Mouse (Mus musculus): ENCODE results near the gene Nmt1.

The Nmt1 gene

DNA sequence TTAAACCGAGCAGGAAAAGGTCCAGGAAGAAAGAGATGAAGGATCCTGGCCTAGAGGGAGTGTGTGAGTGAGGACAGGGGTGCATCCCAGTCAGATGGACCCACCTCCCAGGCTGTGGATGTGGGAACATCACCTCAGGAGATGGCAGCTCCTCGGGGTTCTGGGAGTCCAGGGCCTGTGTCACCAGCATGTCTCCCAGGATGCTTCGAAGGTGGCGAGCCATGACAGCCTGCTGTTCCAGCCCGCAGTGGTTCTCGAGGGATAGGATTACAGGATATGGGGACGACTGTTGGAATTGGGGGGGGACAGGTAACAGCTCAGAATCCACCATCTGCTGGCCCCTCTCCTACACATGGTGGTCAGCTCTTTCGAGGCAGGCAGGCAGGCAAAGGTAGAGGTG, 48.6 kb downstream of the Nmt1 start:
- no peak for DNase-seq (ENCODE audit: low spot score)

DNA sequence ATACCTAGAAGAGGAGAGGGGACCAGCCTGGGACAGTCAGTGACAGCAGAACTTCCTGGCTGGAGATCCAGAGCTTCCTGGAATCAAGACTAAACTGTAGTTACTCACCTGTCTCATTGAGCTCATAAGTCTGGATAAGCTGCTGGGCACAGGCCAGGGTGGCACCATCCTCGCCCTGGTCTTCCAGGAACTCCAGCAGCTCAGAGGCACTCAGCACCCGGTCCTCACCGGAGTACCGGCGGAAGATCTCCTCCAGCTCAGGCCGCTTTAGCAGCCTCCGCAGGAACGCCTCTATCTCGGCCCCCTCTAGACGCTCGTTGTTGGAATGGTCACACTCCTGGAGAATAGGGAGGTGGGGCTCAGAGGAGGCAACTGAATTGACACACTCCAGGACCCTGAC, 50.1 kb downstream of the Nmt1 start:
- no peak for DNase-seq (ENCODE audit: low spot score)

DNA sequence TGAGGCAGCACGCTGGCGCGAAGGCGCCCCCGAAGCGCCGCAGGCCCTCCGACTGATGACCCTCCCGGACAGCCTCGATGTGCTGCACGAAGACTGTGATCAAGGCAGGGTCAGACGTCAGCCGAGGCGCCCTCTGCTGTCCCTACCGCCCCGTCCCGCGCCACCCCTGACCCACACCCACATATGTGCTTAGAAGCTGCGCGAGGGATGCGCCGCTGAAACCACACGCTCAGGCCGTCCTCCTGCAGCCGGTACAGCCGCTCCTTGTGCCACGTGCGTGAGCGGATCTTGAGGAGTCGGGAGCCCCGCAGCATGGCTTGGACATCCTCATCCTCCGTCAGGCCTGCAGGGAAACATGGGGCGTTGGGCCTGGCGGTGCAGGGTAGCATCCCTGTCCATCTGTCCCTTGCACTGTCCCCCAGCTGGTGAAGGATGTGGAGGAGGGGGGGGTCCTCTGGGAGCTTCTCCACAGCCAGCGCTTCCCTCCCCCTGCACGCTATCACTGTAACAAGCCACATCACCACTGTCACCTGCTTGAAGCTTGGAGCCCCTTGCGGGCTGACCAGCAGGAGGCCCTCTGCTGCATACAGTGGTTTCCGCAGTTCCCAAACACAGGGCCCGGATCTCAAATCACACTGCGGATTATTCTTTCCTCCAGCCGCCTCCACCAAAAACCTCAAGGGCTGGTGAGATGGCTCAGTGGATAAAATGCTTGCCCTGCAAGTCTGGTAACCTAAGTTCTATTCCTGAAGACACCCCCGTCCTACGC, 52.5 kb downstream of the Nmt1 start:
- DNase-seq (ENCODE audit: low spot score), result no peak

DNA sequence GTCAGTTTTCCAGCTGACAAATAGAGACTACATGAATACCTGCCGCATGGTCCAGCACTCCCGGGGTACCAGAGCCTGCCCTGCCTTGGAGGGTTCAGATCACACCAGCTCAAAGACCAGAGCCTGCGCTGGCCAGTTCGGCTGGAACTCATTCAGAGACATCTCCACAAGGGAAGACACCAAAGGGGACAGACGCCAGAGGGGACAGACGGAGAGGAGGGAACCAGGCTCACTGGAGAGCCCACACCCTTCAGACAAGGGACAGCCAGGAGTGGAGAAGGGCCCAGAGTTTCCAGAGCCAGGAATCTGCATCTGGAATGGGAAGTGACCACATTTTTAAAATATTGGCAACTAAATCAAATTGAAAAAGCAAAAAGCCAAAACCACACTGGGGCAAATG, 53.6 kb downstream of the Nmt1 start:
- DNase-seq (ENCODE audit: low spot score), result no peak

DNA sequence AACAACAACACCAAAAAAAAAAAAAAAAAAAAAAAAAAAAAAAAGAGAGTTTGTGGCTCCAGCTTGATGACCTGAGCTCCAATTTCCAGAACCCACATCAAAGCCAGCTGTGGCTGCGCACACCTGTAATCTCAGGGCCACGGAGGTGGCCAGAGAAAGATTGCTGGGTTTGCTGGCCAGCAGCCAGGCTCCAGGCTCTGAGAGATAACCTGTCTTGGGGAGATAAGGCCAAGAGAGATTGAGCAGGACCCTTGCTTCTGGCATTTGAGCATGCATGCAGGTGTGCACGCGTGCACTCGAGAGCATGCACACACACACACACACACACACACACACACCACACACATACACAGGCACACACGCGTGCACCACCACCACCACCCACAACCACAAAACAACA, 65.3 kb downstream of the Nmt1 start:
- DNase-seq (ENCODE audit: low spot score), result peak; percentile 55

DNA sequence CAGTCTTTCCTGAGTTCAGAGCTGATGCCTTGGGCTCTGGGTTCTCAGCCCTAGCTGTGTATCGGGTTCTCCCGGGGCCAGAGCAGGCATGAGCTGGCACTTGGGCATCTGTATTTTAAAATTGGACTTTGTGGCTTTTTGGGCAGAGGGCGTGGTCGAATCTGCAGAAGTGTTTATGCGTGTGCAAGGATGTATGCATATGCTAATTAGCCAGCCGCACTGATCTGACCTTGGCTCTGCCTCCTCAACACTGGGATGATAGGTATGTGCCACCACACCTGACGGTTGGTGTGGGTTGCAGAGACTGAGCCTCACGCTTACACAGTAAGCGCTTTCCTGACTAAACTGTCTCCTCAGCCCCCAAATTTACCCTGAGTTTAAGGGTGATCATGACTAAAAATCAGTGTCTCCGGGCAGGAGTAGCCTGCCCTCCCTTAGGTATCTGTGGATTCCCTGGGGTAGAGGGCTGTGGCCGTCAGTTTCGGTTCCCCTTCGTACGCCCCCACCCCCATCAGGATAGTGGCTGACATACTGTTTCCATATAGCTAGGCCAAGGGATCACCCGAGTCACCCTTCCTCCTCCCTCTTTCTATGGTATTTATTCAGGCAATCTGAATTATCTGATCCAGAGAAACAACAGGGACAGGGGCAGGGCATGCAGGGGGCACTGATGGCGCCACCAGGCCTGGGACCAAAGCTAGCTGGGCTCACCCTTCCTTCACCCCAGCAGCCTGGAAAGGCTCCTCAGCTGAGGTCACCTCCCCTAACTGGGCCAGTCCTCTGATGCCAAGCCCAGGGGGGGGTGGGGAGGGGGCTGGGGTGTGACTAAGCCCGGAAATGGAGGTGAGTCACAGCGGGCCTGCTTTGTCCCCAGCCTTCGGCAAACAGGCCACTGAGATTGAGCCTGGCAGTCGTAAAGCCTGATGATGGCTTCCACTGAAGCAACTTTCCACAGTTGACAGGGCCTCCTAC, 66.2 kb downstream of the Nmt1 start:
- peak; percentile 73 for DNase-seq (ENCODE audit: low spot score)

DNA sequence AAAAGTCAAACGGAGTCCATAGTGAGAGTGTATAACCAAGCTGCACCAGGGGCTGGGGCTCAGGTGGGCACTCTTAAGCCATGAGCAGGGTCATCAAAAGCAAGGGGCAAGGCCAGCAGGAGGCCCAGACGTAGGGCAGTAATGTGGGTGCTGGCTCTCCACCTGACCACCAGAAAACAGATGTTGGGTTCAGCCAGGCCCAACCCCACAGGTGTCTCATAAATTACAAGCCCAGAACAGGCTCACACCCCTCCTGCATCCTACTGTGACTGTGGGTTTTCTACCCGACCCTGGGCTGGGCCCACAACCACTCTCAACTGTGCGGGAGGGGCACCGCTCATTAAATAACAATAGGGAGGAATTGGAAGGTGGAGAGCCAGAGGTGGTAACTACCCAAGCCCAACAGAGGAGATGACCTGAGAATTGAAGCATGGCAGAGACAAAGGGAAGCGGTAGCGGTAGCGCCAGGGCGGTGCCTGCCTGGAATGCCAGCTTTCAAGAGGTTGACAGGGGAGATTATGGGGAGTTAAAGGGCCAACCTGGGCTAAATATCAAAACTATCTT, 67.2 kb downstream of the Nmt1 start:
- DNase-seq (ENCODE audit: low spot score), result no peak

DNA sequence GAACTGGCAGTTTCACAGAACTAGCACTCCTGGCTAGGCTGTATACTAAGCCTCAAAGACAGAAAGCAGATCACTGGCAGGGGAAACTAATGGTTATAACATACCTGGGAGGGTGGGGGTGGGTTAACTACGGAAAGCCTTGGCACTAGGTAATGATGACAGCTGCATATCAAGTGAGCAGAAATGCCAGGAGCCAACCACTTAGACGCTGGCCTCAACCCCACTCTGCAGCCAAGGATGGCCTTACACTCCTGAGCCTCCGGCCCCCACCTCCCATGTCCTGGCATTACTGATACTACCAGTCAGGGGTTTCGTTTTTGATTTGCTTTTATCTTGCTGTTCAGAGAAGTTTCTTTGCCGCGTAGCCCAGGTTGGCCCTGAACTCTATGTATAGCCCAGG, 67.8 kb downstream of the Nmt1 start:
- DNase-seq (ENCODE audit: low spot score), result no peak

DNA sequence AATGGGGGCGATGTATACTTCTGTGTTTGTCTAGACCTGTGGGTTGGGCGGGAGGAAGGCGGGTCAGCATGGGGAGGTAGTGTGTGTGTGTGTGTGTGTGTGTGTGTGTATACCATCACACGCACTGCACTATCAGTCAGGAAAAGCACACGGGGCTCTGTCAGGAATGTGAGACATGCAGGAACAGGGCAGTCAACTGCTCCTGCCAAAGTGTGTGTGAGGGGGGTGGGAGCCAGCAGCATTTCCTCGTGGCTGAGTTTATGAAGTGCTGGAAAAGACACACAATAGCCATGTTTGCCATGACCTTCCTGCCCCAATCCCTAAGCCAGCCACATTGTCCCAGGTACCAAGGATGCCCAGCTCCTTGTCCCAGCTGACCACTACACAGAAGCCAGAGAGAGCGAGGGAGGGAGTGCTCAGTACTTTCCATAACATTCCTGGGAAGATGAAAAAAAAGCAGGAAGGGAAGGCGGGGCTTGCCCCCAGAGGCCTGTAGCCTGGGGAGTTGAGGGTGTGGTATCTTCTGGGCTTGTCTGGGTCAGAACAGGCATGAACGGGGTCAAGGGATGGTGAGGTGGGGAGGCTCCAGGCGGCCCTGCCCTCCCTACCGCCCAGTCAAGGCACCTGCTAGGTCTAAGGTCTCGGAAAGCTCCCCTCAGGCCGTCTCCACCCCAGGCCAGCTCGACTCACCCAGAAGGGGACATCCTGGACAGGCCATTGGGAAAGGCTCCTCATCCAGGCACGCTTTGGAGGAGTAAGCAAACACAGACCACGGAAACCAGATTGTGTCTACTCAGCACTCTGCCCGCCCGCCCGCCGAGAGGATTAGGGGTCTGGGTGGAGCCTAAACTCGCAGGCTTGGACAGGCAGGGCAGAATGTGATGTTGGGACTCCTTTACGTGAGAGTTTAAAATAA, 69.2 kb downstream of the Nmt1 start:
- DNase-seq (ENCODE audit: low spot score), result peak; percentile 55

DNA sequence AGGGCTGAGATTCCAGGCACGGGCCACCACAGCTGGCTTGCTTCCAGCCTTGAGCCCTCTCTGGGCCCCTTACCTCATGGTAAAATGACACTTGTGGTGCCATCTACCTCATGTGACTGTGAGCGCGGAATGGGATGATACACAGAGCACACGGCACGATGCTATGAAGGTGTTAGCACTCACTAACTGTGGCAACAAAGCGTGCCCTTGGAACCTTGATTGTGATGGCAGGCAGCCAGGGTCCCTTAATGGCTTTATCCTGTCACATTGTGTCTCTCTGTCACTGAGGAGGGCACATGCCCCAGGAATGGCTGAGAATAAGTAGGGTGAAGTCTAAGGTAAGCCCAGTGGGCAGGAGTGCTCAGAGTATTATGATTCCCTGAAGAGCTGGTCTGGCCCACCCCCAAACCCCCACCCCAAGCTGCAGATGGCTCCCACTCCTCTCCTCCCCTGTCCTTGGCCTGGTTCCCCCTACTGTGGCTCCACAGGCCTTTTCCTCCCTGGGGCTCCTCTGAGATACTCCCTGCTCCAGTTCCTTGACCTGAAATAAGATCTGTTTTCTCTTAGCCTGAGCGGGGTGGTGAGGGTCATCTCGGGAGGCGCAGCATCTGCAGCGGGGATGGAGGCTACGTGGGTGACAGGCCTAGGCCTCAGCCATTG, 70.7 kb downstream of the Nmt1 start:
- no peak for DNase-seq (ENCODE audit: low spot score)

DNA sequence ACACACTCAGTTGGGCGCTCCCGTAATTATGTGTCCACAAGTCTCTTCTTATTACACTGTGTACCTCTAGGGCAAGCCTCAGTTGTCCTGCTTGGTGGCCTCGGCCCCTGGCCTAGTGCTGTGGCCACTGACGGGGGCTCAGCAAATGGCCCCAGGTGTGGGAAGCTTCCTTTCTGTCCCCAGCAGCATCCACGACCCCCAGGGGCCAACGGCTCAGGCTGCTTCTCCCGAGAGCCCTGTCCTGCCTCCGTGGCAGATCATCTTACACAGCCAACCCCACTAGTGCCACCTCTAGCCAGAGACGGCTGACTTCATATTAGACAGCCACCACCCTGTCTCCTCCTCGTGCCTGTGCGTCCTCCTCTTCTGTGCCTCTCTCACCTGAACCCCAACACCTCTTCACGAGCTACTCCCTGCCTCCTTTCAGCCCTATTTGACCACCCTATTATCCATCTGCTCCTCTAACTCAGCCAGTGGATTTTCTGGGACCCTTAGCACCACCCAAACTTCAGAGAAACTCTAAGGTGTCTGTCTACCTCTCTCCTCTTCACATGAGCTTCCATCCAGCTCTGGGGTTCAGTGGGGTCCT, 71.5 kb downstream of the Nmt1 start:
- DNase-seq (ENCODE audit: low spot score), result no peak

DNA sequence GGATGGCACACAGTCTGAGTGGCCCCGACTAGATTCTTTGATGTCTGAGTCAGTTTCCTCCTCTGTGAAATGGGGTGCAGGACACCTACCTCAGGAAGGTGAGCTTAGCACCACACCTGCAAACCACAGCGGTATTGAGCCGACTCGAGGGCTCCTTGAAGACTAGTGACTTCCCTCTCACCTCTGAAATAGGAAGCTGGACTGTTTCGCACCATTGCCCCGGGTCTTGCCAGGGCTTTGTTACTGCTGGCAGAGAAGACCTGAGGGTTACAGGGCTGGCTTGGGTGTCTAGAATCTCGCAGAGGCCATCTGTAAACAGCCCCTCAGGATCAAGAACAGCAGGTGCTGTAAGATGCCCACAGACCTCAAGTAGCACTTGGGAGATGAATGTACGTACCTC, 72.4 kb downstream of the Nmt1 start:
- no peak for DNase-seq (ENCODE audit: low spot score)

DNA sequence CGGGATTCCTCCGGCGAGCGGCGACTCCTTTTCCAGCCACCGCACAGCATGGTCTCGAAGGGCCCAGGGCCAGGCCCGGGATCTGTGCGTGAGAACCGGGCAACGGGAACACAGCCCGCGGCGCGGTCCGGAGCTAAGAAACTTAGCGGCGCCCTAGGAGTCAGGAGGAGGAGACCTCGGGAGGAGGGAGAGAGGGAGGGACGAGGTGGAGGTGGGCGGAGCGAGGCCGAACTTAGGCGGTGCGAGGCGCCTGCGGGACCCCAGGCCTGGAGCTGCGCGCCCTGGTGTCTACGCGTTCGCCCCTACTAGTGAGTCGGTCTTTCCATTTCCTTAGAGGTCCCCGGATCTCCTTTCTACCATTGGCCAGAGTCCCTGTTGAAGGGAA, 73.5 kb downstream of the Nmt1 start, which contains the start of the genes Plcd3 and Acbd4:
Gene Plcd3, minus strand, starts transcription at position 178 of the 385 bp plus-strand sequence.
Gene Acbd4, plus strand, starts transcription at position 202 of the 385 bp plus-strand sequence.
- peak; percentile 90 for DNase-seq (ENCODE audit: low spot score)

DNA sequence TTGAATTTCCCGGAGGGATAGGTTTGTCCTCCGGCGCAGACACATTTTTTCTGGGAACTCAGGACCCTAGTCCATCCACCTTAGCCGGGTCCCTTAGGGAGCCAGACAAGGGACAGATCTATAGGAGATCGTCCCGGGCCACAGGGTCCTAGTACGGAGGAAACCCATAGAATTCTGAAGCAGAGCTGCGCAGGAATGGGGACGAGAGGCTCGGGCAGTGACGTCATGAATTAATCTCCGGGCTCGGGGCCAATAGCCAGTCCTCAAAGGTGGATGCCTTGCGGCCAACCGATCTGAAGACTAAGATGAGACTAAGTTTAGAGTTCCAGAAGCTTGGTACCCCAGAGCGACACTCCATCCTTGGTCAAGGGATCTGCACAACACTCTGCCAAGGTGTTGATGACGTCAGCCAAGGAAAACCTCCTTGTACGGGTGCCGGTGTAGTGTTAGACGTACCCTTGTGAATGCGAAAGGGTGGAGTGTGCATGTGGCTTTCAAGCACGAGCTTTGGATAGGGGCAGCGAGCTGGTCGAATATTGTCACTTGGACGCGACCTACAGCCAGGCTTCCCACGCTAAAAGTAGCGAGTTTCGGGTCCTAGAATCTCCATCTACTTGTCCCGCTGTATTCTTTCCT, 74.0 kb downstream of the Nmt1 start:
- peak; percentile 83 for DNase-seq (ENCODE audit: low spot score)

DNA sequence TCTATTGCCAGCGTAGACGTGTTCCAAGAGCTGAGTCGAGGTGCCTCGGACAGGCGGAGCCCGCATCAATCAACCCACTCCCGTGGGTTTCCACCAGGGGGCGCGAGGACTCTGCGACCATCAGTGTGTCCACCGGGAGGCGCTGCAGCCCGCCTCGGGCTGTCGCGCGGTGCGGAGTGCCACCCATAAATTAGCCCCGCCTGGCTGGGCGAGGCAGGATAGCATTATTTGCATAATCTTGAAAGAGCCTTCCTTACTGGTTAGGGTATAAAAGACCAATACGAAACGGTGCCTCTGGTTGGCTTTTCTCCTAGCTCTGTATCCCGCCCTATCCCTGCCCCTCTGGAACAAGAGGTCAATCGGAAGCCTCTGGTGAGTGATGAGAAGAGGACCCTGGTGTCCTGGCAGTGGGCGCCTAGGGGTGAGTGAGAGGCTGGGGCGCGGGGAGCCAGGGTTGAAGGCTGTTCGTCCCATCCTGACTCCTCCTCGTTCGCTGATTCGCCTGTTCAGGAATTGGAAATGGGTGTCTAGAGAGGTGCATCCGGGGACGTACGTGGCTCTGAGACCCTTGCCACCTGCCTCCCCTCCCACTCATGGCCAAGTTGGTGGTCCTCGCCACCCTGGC, 74.8 kb downstream of the Nmt1 start:
- DNase-seq (ENCODE audit: low spot score), result peak; percentile 97

DNA sequence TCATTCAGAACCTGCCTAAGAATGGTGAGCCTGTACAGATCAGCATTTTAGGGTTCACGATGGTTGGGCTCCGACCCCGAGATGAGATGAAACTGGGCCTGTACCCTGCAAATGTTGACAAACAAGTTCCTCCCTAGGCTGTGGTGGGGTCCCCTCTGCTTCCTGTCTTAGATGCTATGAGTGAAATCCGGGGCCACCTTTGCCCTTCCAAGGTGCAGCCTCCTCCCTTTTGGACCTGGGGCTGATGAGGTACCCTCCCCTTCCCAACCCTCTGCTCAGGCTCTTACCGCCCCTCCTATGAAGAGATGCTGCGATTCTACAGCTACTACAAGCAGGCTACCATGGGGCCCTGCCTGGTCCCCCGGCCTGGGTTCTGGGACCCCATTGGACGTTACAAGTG, 75.6 kb downstream of the Nmt1 start:
- no peak for DNase-seq (ENCODE audit: low spot score)

DNA sequence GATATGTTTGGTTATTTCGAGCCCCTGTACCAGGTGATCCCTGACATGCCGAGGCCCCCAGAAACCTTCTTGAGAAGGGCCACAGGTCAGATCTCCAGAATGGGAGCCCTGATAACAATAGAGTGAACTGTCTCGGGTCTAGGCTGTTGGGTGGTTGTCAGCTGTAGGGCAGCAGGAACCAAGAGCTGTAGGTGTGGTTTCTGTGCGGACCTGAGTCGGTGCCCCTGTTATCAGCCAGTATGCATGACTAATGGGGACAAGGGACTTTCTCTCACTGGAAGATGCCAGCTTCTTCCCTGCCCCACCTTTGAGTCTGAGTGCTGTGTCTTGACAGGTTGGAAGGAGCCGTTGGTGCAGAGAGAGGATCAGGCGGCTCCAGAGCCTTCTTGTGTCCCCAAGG, 76.5 kb downstream of the Nmt1 start:
- peak; percentile 43 for DNase-seq (ENCODE audit: low spot score)

DNA sequence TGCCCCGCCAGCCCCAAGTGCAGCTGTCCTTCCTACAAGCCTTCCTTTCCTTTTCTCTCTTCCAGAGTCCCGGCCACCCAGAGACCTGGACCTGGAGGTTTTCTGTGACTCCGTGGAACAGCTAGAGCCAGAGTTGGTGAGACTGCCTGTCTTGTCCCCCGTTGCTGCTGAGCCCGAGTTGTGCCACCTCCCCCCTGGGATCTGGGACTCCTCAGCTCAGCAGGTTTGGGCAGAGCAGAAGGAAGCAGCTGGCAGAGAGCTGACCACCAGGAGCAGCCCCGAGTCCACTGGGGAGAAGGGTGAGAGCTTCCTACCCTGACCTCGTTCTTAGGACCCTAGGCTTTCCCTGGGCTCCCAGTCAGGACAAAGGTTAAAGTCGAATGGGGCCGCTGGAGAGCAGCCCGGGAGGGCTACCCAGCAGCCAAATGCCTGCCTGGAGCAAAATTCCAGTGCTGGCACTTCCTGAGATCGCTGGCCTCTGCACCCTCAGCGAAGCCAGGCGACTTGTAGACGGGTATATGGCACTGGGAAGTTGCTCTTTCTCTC, 77.3 kb downstream of the Nmt1 start:
- DNase-seq (ENCODE audit: low spot score), result no peak

DNA sequence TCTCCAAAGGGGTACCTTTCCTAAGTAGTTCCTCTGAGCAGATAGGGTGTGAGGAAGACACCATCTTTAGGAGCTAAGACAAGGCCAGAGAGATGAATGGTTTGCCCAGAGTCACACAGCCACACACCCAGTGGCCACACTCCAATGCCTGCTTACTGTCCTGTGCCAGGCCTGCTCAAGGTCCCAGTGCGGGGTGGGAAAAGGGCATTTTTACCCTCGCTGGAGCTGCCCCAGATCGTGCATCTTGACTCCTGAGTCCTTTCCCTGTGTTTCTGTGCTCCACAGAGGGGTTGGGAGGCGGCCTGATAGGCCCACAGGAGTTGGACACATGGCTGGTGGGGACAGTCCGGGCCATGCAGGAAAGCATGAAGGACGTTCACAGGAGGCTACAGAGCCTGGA, 77.8 kb downstream of the Nmt1 start:
- DNase-seq (ENCODE audit: low spot score), result no peak
